Mouse (Mus musculus) mesoderm, embryonic 11.5 days (tissue): Measurements from ENCODE around the gene Rspry1.

ENCODE experiments used
- DNase-seq: peaks from one replicate; pipeline ENCODE4 v3.0.0-alpha.2; 2012; ENCODE audit warnings: low read depth, low spot score

The Rspry1 gene

GRCm38 (mm10) chr8:94602471-94603131 is 864 bp downstream of the Rspry1 start:
- DNase-seq, result peak; percentile 37

- DNase-seq, result no peak
These were observed 2.3 kb downstream of the Rspry1 start for GRCm38 (mm10) chr8:94604030-94604429.

- no peak for DNase-seq
These were observed 5.3 kb downstream of the Rspry1 start for GRCm38 (mm10) chr8:94607064-94607463.

- DNase-seq, result no peak
These were observed 23.1 kb downstream of the Rspry1 start for GRCm38 (mm10) chr8:94624885-94625284.

- no peak for DNase-seq
These were observed 31.9 kb downstream of the Rspry1 start for GRCm38 (mm10) chr8:94633564-94634194.

- no peak for DNase-seq
These were observed 32.5 kb downstream of the Rspry1 start for GRCm38 (mm10) chr8:94634211-94634610.

GRCm38 (mm10) chr8:94641183-94641582 is 39.4 kb downstream of the Rspry1 start:
- no peak for DNase-seq

GRCm38 (mm10) chr8:94641938-94642337 is 40.2 kb downstream of the Rspry1 start:
- no peak for DNase-seq

GRCm38 (mm10) chr8:94645202-94645601 is 43.5 kb downstream of the Rspry1 start:
- no peak for DNase-seq

- no peak for DNase-seq
These were observed 44.4 kb downstream of the Rspry1 start for GRCm38 (mm10) chr8:94646165-94646564.

- DNase-seq, result peak; percentile 9
These were observed 47.8 kb downstream of the Rspry1 start for GRCm38 (mm10) chr8:94649496-94649895.

- no peak for DNase-seq
These were observed 51.2 kb downstream of the Rspry1 start for GRCm38 (mm10) chr8:94652951-94653350.

GRCm38 (mm10) chr8:94654994-94655393 is 53.3 kb downstream of the Rspry1 start:
- DNase-seq, result no peak

- DNase-seq, result no peak
These were observed 56.3 kb downstream of the Rspry1 start for GRCm38 (mm10) chr8:94658031-94658430.

- DNase-seq, result no peak
These were observed 58.7 kb downstream of the Rspry1 start for GRCm38 (mm10) chr8:94660418-94660817.

- no peak for DNase-seq
These were observed 63.0 kb downstream of the Rspry1 start for GRCm38 (mm10) chr8:94664722-94665121.

GRCm38 (mm10) chr8:94666456-94667308 is 64.9 kb downstream of the Rspry1 start, which contains the start of gene Arl2bp:
Arl2bp (plus strand) TSS chr8:94666600.
- DNase-seq, result peak; percentile 95

GRCm38 (mm10) chr8:94674384-94674783 is 72.6 kb downstream of the Rspry1 start:
- DNase-seq, result no peak

- DNase-seq, result no peak
These were observed 74.2 kb downstream of the Rspry1 start for GRCm38 (mm10) chr8:94675923-94676322.

- no peak for DNase-seq
These were observed 76.8 kb downstream of the Rspry1 start for GRCm38 (mm10) chr8:94678582-94678981.

- no peak for DNase-seq
These were observed 78.7 kb downstream of the Rspry1 start for GRCm38 (mm10) chr8:94680414-94680813.
